Mouse (Mus musculus) embryo, embryonic 10 days (tissue): ENCODE results near the gene Camta1.

ENCODE experiments used
- DNase-seq: peaks from one replicate; pipeline ENCODE4 v3.0.0-alpha.2; 2015; ENCODE audit warnings: low spot score

Camta1 gene

DNA sequence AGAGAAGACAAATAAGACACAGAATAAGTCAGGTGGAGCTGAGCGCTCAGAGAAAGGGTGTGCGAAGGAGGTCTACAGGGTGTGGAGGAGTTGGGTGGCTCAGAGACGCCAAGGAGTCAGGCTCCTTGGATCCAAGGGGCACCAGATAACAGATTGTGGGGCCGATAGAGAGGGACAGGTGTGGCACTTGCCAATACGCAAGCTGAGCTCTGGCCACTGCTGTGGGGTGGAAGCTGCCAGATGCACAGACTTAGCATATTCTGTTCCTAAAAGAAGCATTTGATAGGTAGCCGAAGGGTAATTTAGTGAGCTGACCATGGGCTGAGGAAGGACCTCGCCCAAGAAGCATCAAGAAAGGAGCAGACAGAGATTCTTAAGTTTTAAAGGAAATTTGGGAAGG, 177.1 kb downstream of the Camta1 start:
- DNase-seq: no peak

DNA sequence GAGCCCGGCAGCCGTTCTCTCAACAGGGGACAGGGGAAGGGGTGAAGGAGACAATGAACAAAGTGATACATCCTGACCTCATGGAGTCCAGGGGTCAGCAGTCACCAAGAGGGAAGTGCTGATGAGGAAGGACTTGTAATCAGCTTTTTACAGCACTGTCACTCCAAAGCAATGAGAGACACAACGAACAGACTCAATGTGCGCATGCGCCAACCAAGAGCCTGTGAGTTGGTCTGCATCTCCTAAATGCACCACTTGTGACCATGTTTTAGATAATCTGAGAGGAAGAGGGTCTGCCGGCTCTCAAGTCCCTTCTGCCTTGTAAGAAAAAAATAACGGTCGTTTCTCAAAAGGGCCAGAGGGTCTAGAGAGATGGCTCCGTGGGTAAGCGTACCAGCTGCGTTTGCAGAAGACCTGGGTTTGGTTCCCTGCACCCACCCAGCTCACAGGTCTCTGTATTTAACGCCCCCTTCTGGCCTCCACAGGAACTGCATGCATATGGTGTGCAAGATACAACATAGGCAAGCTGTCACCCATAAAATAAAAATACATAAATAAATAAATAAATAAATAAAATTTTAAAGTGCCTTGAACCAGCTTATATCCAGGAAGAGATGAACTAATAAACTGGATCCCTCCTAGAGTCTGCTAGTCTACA, 178.7 kb downstream of the Camta1 start:
- DNase-seq: no peak

DNA sequence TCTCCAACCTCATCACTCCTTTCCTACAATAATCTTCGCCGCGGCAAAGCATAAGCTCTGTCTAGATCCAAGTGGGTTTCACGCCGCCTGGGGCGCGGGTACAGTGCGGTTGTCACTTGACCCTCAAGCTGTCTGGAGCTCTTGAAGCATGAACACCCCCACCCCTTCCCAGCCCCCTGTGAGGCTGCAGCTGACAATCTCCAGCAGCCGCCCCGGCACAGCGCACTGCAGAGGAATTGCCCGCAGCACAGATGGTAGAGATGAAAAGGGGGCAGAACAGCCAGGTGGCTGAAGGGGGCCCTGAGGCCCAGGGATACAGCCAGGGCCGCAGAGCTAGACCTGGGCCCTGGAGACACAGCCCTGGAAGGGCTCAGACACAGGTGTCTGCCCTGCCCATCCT, 189.2 kb downstream of the Camta1 start:
- no peak for DNase-seq

DNA sequence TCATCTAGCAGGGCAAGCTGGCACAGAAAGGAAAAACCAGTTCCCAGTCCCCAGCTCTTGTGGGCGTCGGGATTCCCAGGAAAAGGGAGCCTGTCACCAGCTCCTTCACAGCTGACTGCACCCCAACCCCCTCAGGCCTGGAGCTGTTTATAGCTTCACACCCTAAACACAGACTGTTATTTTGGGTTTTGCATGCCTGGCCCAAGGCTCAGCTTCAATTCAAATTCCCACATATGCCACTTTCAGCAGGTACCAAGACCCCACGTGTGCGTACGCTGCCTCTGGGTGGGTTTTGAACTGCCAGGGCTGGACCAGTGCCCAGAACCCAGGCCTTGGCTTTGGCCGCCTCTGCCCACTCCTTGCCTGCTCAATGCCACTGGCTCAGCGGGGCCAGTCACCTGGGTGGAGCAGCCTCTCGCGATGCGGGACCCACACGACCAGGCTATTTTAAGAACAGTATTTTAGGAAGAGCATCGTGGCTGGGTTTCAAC, 195.2 kb downstream of the Camta1 start:
- no peak for DNase-seq

DNA sequence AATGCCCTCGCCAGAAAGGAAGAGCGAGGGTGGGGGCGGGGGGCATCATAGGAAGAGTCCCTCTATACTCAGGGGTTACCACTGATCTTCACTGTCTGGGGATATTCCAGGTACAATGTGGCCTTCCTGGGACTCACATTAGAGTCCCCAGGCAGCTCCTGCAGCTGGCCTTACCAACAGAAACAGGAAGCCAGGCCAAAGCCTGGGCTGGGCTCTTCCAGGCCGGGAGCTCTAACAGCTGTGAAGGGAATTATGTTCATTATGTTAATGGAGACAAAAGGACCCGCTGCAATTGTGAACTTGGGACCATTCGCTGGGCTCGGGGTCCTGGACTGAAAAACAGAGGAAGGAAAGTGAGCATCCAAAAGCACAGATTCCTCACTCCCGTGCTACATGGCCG, 200.2 kb downstream of the Camta1 start:
- DNase-seq: no peak

GRCm38 (mm10) chr4:151656427-151656826, 205.2 kb downstream of the Camta1 start:
- no peak for DNase-seq

GRCm38 (mm10) chr4:151655637-151656385, 205.9 kb downstream of the Camta1 start:
- no peak for DNase-seq

- DNase-seq: no peak
Observed at GRCm38 (mm10) chr4:151655227-151655626, 206.4 kb downstream of the Camta1 start.

GRCm38 (mm10) chr4:151642418-151642817, 219.3 kb downstream of the Camta1 start:
- no peak for DNase-seq

- DNase-seq: no peak
Observed at GRCm38 (mm10) chr4:151640971-151641370, 220.7 kb downstream of the Camta1 start.

DNA sequence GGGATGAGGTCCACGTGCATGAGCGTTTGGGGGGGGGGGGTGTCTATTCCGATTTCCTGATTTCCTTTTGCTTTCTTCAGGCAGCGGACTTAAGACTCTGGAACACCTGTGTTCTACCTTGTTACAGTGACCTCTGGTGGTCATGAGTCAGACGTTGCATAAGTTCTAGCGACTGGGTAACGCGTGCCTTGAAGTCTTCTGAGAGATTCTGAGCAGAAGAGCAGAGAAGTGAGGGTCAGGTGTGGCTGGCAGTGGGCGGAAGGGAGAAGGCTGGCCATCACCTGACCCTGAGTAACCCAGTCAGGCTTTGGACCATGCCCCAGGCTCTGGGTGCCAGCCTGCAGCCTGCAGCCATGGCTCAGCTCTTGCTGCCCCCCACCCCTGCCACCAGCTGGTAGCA, 222.7 kb downstream of the Camta1 start:
- DNase-seq: peak; percentile 76

- DNase-seq: no peak
Observed at GRCm38 (mm10) chr4:151637348-151637747, 224.3 kb downstream of the Camta1 start.

DNA sequence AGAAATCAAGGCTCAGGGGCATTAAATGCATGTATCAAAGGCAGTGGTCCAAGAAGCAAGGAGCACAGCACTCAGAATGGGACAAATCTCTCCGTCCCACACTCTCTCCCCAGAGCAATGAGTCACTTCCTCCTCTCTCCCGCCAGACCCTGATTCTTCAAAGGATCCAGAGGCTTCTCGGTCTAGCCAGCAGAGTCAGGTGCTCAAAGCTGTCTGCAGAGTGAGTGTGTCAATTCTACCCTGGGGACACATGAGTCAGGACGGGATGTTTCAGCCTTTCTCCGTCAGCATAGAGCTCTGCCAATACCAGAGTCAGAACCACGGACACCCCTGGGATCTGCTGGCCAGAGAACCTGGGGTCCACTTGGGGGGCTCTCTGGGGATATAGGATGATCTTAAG, 226.9 kb downstream of the Camta1 start:
- peak; percentile 10 for DNase-seq

DNA sequence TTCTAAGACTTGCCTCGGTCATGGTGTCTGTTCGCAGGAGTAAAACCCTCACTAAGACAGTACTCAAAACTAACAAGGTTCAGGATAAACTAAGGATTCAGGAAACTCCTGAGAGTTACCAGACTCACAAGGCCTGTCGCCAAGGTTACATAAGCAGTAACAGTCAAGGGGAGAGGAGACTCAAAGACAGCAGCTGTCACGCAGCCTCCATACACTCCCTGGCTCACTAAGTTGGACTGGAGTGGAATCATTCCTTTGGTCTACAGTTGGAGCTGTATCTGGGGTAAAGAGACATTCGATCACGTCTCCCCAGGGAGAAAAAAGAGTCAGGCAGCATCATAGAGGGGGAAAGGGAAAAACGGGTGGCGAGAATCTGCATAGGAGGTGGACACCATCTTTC, 227.9 kb downstream of the Camta1 start:
- no peak for DNase-seq

GRCm38 (mm10) chr4:151632321-151632720, 229.4 kb downstream of the Camta1 start:
- no peak for DNase-seq

DNA sequence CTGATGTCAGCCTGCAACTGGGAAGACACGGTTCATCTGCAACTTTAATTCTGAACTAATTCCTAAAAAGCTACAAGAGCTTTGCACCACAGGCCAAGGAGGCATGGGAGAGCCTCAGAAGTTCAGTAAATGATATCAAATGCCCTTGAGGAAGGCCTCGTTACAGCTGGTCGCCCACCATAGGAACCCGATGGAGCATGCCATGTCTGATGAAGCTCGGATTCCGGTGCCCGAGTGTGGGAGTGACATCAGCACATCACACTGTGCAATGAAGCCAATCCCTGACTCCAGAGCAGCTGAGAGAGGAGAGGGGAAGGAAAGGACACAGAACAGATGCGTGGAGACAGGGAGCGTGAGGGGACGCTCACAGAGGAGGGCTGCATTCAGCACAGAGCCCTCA, 231.0 kb downstream of the Camta1 start:
- DNase-seq: peak; percentile 29

- no peak for DNase-seq
Observed at GRCm38 (mm10) chr4:151630231-151630630, 231.4 kb downstream of the Camta1 start.

GRCm38 (mm10) chr4:151619541-151620016, 242.1 kb downstream of the Camta1 start:
- no peak for DNase-seq

DNA sequence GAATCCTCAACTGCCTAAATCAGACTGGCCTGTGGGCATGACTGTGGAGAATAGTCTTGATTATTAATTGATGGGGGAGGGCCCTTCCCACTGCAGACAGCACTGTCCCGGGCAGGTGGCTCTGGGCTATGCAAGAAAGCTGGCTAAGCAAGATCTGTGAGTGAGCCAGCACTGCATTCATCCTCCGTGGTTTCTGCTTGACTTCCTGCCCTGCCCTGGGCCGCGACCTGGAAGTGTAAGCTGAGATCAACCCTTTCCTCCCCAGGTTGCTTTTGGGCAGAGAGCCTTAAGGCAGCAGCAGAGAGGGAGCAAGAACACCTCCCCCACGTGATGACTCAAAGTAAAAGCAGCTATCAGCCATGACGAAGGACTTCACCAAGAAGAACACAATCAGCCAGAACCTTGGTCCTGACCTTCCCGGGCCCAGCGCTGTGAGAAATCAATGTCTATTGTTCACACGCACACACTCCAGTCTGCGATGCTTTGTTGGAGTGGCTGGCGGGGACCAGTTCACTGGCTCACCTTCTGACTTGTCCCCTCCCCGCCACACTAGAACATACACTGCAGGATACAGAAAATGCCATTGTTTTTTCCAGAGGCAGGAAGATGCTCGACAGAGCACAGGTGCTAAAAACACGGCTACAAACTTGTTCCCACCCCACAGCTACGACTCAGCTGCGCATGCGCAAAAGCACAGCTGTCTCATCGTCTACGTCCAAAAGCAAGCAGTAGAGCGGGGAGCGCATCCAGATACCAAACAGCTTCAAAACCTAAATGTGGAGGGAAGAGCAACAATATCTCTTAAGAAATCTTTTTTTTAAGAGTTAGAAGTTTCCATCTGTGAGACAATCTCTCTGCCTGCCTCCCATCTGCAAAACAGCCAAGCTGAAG, 243.0 kb downstream of the Camta1 start:
- DNase-seq: peak; percentile 66

- no peak for DNase-seq
Observed at GRCm38 (mm10) chr4:151611621-151612020, 250.1 kb downstream of the Camta1 start.

GRCm38 (mm10) chr4:151610266-151610665, 251.4 kb downstream of the Camta1 start:
- DNase-seq: peak; percentile 88

DNA sequence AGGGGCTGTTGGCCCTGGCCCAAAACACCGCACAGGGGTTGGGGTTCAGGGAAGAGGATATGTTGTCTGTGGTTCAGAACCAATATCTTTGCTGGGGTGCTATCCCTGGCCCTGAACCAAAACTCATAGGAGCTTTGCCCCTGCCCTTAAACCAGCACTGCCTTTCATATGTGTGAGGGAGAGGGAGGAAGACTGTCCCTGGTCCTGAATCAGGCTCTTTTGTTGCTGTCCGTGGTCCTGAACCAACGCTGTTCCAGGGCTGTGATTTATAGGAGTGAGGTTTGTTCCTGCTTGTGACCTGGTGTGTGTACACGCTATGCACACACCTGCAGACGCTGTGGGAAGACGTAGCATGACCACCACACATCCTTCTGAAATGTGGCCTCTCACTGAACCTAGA, 256.8 kb downstream of the Camta1 start:
- DNase-seq: peak; percentile 83
